Mouse (Mus musculus): ENCODE data around the gene Mpped2. TPM values are rescaled to one million over a fixed set of nuclear protein-coding genes. Genes with fewer than 3 reads are reported as not detected.

The Mpped2 gene
- total and polyA plus RNA-seq, 3 experiments, result 0.04 to 0.10 TPM; not detected in 1

DNA sequence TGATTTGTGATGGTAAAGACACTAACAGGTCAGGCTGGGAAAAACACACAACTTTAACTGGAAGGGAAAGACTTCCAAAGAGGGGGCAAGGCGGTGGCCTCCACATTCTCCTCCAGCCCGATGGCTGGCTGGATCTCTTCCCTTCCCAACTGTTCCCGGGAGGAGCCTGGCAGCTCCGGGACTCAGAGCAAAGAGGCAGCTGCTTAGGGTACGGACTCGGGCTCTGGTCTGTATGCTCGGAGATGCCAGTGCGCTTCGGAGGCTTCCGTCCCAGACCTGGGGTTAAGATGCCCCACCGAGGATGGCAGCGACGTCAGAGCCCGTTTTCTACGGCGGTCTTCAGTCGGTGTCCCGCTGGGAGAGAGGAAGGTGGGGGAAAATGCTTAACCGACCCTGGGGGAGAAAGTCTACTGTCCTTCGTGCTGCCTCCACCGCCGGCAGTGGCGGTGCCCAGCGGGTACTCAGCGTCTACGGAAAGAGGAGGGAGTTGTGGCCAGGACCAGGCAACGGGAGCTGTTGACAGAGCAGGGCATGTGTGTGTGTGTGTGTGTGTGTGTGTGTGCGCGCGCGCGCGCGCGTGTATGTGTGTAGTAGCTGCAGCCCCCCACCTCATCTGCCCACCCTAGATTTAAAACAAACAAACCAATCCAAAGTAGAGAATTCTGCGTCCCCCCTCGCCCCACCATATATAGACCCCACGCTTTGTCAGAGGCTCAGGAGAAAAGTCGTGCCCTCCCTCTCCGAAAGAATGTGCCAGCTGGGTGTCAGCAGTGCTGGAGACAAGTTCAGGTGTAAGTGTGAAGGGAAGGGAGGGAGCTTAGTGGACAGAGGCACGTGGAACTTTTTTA is 2.0 kb downstream of the Mpped2 start:
- no peaks in the 10 kb centered on the region for H3K36me3 ChIP-seq (ENCODE audit: control insufficient read depth in 1 of 2, insufficient read depth in 2 of 2, low read length in 2 of 2)
- H3K4me3 ChIP-seq (ENCODE audit: control insufficient read depth in 1 of 2, insufficient read depth in 1 of 2, low read depth in 2 of 2, low read length in 2 of 2), result no peak overlapping the region
- no peaks in the 10 kb centered on the region for H3K79me2 ChIP-seq (ENCODE audit: control insufficient read depth, insufficient read depth, low read length, poor library complexity)
- H3K4me1 ChIP-seq (ENCODE audit: control insufficient read depth in 1 of 2, insufficient read depth in 2 of 2, low read length in 2 of 2), result no peaks in the 10 kb centered on the region
- no peak overlapping the region for H3K27ac ChIP-seq (ENCODE audit: control insufficient read depth, low read depth, low read length)
- H3K9me3 ChIP-seq (replicated peaks; ENCODE audit: insufficient read depth, low read length), result no peaks in the 10 kb centered on the region
- TF ChIP-seq UBTF (IDR thresholded peaks at IDR 0.05; ENCODE audit: borderline replicate concordance, insufficient read depth, low read depth, low read length) (no peak), ZNF384 (IDR thresholded peaks at IDR 0.05; ENCODE audit: low read depth, low read length) (no peak), RAD21 (IDR thresholded peaks at IDR 0.05; ENCODE audit: low read depth, low read length) (no peak), BHLHE40 (IDR thresholded peaks at IDR 0.05; ENCODE audit: borderline replicate concordance, low read depth, low read length) (no peak), TAL1 (IDR thresholded peaks at IDR 0.05; ENCODE audit: low read length) (no peak), MAX (IDR thresholded peaks at IDR 0.05; ENCODE audit: low read length) (no peak), POLR2AphosphoS2 (IDR thresholded peaks at IDR 0.05; ENCODE audit: low read length) (no peak), SIN3A (IDR thresholded peaks at IDR 0.05; ENCODE audit: low read length) (no peak), NRF1 (IDR thresholded peaks at IDR 0.05; ENCODE audit: insufficient read depth, low read depth, low read length, poor library complexity, severe bottlenecking) (no peak), MAZ (IDR thresholded peaks at IDR 0.05; ENCODE audit: low read depth, low read length) (no peak), USF1 (IDR thresholded peaks at IDR 0.05; ENCODE audit: low read depth, low read length) (no peak), MYC (IDR thresholded peaks at IDR 0.05; ENCODE audit: low read depth, low read length) (no peak), POLR2AphosphoS5 (IDR thresholded peaks at IDR 0.05; ENCODE audit: borderline replicate concordance, low read depth, low read length) (no peak), MAFK (IDR thresholded peaks at IDR 0.05; ENCODE audit: borderline replicate concordance, low read depth, low read length) (no peak), MEF2A (IDR thresholded peaks at IDR 0.05; ENCODE audit: extremely low read depth, insufficient replicate concordance, low read depth, low read length, poor library complexity, severe bottlenecking) (no peak), GABPA (IDR thresholded peaks at IDR 0.05; ENCODE audit: low read depth, low read length) (no peak), EP300 (IDR thresholded peaks at IDR 0.05; ENCODE audit: low read depth in 1 of 2, low read length in 2 of 2) (no peak), HCFC1 (IDR thresholded peaks at IDR 0.05; ENCODE audit: low read depth, low read length) (no peak), POLR2A (IDR thresholded peaks at IDR 0.05; ENCODE audit: control insufficient read depth in 1 of 2, insufficient read depth in 1 of 2, low read depth in 1 of 2, low read length in 2 of 2, poor library complexity in 1 of 2) (no peak)
- no peaks in the 10 kb centered on the region for H3K27me3 ChIP-seq (ENCODE audit: control insufficient read depth in 1 of 2, insufficient read depth in 2 of 2, low read length in 2 of 2)
- no peak for DNase-seq (ENCODE audit: low read depth, low spot score)
- no peak overlapping the region for H3K9ac ChIP-seq (ENCODE audit: control insufficient read depth, low read depth, low read length, poor library complexity, severe bottlenecking)

- Histone ChIP-seq H3K9ac (ENCODE audit: control insufficient read depth, low read depth, low read length, poor library complexity, severe bottlenecking) (no peak overlapping the region), H3K4me1 (ENCODE audit: control insufficient read depth in 1 of 2, insufficient read depth in 2 of 2, low read length in 2 of 2) (no peaks in the 10 kb centered on the region), H3K27me3 (ENCODE audit: control insufficient read depth in 1 of 2, insufficient read depth in 2 of 2, low read length in 2 of 2) (no peaks in the 10 kb centered on the region), H3K4me3 (ENCODE audit: control insufficient read depth in 1 of 2, insufficient read depth in 1 of 2, low read depth in 2 of 2, low read length in 2 of 2) (no peak overlapping the region), H3K27ac (ENCODE audit: control insufficient read depth, low read depth, low read length) (no peak overlapping the region), H3K79me2 (ENCODE audit: control insufficient read depth, insufficient read depth, low read length, poor library complexity) (no peaks in the 10 kb centered on the region), H3K9me3 (replicated peaks; ENCODE audit: insufficient read depth, low read length) (no peaks in the 10 kb centered on the region), H3K36me3 (ENCODE audit: control insufficient read depth in 1 of 2, insufficient read depth in 2 of 2, low read length in 2 of 2) (no peaks in the 10 kb centered on the region)
- DNase-seq (ENCODE audit: low read depth, low spot score), result no peak
- no peak for TF ChIP-seq ZMIZ1 (IDR thresholded peaks at IDR 0.05; ENCODE audit: low read depth, low read length)
- TF ChIP-seq GABPA (IDR thresholded peaks at IDR 0.05; ENCODE audit: low read depth, low read length), result no peak
- TF ChIP-seq SMC3 (IDR thresholded peaks at IDR 0.05; ENCODE audit: low read depth, low read length), result no peak
- TF ChIP-seq ZKSCAN1 (IDR thresholded peaks at IDR 0.05; ENCODE audit: low read depth, low read length), result no peak
- no peak for TF ChIP-seq BHLHE40 (IDR thresholded peaks at IDR 0.05; ENCODE audit: borderline replicate concordance, low read depth, low read length)
- no peak for TF ChIP-seq KAT2A (conservative IDR thresholded peaks at IDR 0.05; ENCODE audit: low read depth, low read length)
These were observed 2.6 kb downstream of the Mpped2 start for GRCm38 (mm10) chr2:106695734-106696022.
